Mouse (Mus musculus) heart, adult 2 months (tissue): ENCODE results near the gene Wdr81.

Source experiments
- CTCF ChIP-seq: fragments of 200-600 bp; IDR thresholded peaks from 2 replicates; pipeline ENCODE4 v1.8.1; 2022; ENCODE audit warnings: antibody characterized with exemption, mild to moderate bottlenecking, moderate library complexity
- EP300 ChIP-seq: fragments of 200-500 bp; IDR thresholded peaks from 2 replicates; pipeline ENCODE4 v1.6.1; 2011; ENCODE audit warnings: low read depth, low read length, control low read depth; ENCODE audit not compliant: insufficient read depth
- POLR2A ChIP-seq: fragments of 200-500 bp; IDR thresholded peaks from 2 replicates; pipeline ENCODE4 v1.6.1; 2011; ENCODE audit warnings: mild to moderate bottlenecking, low read depth, low read length, control low read depth; ENCODE audit not compliant: insufficient read depth

DNA sequence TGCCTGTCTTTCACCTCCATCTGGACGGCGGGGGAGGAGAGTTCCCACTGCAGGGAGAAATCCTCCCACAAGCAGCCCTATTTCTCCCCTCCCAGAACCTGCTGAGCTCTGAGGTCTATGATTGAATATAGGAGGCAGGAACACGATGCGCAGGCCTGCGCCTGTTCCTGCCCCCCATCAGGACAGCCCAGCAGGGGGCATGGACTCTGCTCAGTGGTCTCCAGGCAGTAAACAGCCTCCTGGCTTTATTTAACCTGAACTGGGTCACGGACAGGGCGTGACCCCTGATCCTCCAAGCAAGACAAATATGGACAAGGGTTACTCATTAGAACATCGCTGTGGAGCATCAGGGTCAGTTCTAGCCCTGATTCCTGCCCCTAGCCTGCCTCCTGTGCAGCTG is 10.8 kb downstream of the Wdr81 start:
- TF ChIP-seq CTCF (no peak), POLR2A (no peak), EP300 (no peak)
